Mouse (Mus musculus): ENCODE data around the gene Fbxl5. TPM values are rescaled to one million over a fixed set of nuclear protein-coding genes. Genes with fewer than 3 reads are reported as not detected.
A peak's percentile ranks its signal among the peaks of the same experiment; 100 is the strongest.

Fbxl5 gene
- polyA plus RNA-seq, 1 experiment from 2014 or later: 50.3 TPM

- H3K27me3 ChIP-seq (ENCODE audit: control insufficient read depth, insufficient read depth, low read length): no peaks in the 10 kb centered on the region
- H3K4me2 ChIP-seq (ENCODE audit: low read depth, low read length): peak overlapping the region; percentile 91
- ATAC-seq (replicated peaks; ENCODE audit: extremely low read depth, insufficient read depth, low FRiP score): peak; percentile 90
- H3K4me3 ChIP-seq (ENCODE audit: low read length): peak overlapping the region; percentile 80
- H3K9ac ChIP-seq (ENCODE audit: low read length): peak overlapping the region; percentile 98
- H3K4me1 ChIP-seq (ENCODE audit: control insufficient read depth, insufficient read depth, low read length): peaks cover 15% of the 10 kb centered on the region
- peak overlapping the region; percentile 95 for H3K27ac ChIP-seq (ENCODE audit: low read length)
- H3K36me3 ChIP-seq (ENCODE audit: control insufficient read depth, insufficient read depth): no peaks in the 10 kb centered on the region
- H3K9me3 ChIP-seq (replicated peaks; ENCODE audit: control insufficient read depth, low read length): no peaks in the 10 kb centered on the region
- 4% methylated on average over 80 of the region's 82 CpGs for WGBS
These were observed 39.2 kb downstream of the Fbxl5 start for GRCm38 (mm10) chr5:43781977-43782930.

DNA sequence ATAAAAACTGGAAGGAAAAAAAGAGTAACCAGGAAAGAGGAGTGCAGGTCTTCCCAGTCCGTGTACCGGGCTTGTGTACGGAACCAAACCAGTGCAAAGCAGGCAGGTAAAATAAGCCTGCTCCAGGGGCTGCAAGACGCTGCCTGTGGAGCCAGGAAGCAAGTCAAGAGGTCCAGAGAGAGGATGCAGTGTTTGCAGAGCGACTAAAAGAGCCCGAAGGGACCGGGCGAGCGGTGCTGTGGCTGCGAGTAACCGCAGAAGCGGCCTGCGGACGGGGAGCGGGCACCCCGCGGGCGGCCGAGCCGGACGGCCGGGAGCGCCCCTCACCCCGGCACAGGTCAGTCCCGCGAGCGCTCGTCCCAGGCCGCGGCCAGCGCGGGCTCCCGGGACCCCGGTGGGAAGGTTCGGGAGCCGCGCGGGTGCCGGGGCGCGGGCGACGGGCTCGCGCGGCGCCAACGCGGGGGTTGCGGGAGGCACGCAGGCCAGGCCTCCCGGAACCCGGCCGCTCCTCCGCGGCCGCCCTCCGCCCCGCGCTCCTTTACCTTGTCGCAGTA is 39.9 kb downstream of the Fbxl5 start:
- Histone ChIP-seq H3K4me2 (ENCODE audit: low read depth, low read length) (peak overlapping the region; percentile 81), H3K9me3 (replicated peaks; ENCODE audit: control insufficient read depth, low read length) (no peaks in the 10 kb centered on the region), H3K4me1 (ENCODE audit: control insufficient read depth, insufficient read depth, low read length) (peaks cover 21% of the 10 kb centered on the region), H3K27me3 (ENCODE audit: control insufficient read depth, insufficient read depth, low read length) (no peaks in the 10 kb centered on the region), H3K36me3 (ENCODE audit: control insufficient read depth, insufficient read depth) (no peaks in the 10 kb centered on the region), H3K4me3 (ENCODE audit: low read length) (peak overlapping the region; percentile 80), H3K27ac (ENCODE audit: low read length) (peak overlapping the region; percentile 95), H3K9ac (ENCODE audit: low read length) (peak overlapping the region; percentile 98)
- peak; percentile 62 for ATAC-seq (replicated peaks; ENCODE audit: extremely low read depth, insufficient read depth, low FRiP score)
- WGBS: under 1% methylated on average over 42 of the region's 61 CpGs

DNA sequence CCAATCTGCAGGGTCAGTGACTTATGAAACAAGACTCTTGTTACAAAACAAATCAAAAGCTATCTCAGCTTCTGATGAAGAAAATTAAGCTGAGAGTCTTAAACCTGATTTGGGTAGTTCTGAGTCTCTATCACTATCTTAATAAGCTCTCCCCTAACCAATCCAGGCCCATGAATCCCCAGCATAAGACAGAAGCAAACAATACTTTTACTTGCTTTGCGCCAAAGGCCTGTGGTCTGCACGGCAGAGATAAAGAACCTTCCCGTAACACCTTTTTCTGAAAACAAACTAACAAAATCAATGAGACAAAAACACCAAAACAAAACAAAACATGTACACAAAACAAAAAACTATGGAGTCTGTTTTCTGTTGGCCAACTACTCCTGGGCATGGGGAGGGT is 42.9 kb downstream of the Fbxl5 start:
- Histone ChIP-seq H3K4me2 (ENCODE audit: low read depth, low read length) (no peak overlapping the region), H3K27ac (ENCODE audit: low read length) (no peak overlapping the region), H3K4me3 (ENCODE audit: low read length) (no peak overlapping the region), H3K4me1 (ENCODE audit: control insufficient read depth, insufficient read depth, low read length) (peaks cover 24% of the 10 kb centered on the region), H3K36me3 (ENCODE audit: control insufficient read depth, insufficient read depth) (no peaks in the 10 kb centered on the region), H3K9ac (ENCODE audit: low read length) (no peak overlapping the region), H3K9me3 (replicated peaks; ENCODE audit: control insufficient read depth, low read length) (no peaks in the 10 kb centered on the region), H3K27me3 (ENCODE audit: control insufficient read depth, insufficient read depth, low read length) (no peaks in the 10 kb centered on the region)
- WGBS: 94% methylated on average over 3 of the region's 3 CpGs
- no peak for ATAC-seq (replicated peaks; ENCODE audit: extremely low read depth, insufficient read depth, low FRiP score)

GRCm38 (mm10) chr5:43776993-43777392 is 44.4 kb downstream of the Fbxl5 start:
- Histone ChIP-seq H3K4me1 (ENCODE audit: control insufficient read depth, insufficient read depth, low read length) (peaks cover 20% of the 10 kb centered on the region), H3K4me3 (ENCODE audit: low read length) (no peak overlapping the region), H3K36me3 (ENCODE audit: control insufficient read depth, insufficient read depth) (no peaks in the 10 kb centered on the region), H3K9me3 (replicated peaks; ENCODE audit: control insufficient read depth, low read length) (no peaks in the 10 kb centered on the region), H3K27ac (ENCODE audit: low read length) (peak overlapping the region; percentile 26), H3K4me2 (ENCODE audit: low read depth, low read length) (no peak overlapping the region), H3K9ac (ENCODE audit: low read length) (no peak overlapping the region), H3K27me3 (ENCODE audit: control insufficient read depth, insufficient read depth, low read length) (no peaks in the 10 kb centered on the region)
- no peak for ATAC-seq (replicated peaks; ENCODE audit: extremely low read depth, insufficient read depth, low FRiP score)
- WGBS: 17% methylated on average over 1 of the region's 1 CpGs

- Histone ChIP-seq H3K4me2 (ENCODE audit: low read depth, low read length) (peak overlapping the region; percentile 26; the same call in 1 of the 2 replicates), H3K4me1 (ENCODE audit: control insufficient read depth, insufficient read depth, low read length) (peaks cover 20% of the 10 kb centered on the region), H3K27ac (ENCODE audit: low read length) (peak overlapping the region; percentile 26), H3K4me3 (ENCODE audit: low read length) (no peak overlapping the region), H3K9ac (ENCODE audit: low read length) (no peak overlapping the region), H3K27me3 (ENCODE audit: control insufficient read depth, insufficient read depth, low read length) (no peaks in the 10 kb centered on the region), H3K36me3 (ENCODE audit: control insufficient read depth, insufficient read depth) (no peaks in the 10 kb centered on the region), H3K9me3 (replicated peaks; ENCODE audit: control insufficient read depth, low read length) (no peaks in the 10 kb centered on the region)
- peak; percentile 84 for ATAC-seq (replicated peaks; ENCODE audit: extremely low read depth, insufficient read depth, low FRiP score)
These were observed 45.0 kb downstream of the Fbxl5 start for GRCm38 (mm10) chr5:43776407-43776806.

DNA sequence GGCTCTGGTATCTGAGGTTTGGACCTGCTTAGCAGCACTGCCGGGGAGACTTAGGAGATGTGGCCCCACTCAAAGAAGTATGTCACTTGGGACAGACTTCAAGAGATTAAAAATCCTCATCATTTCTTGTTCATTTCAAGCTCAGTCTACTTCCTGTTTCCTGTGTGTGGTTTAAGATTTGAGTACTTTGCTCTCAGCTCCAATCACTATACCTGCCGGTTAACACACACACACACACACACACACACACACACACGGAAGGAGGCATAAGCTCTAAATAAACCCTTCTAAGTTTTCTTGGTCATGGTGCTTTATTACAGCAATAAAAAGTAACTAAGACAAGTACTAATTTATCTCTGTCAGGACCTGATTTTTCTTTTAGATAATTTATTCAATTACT is 49.9 kb downstream of the Fbxl5 start:
- H3K4me3 ChIP-seq (ENCODE audit: low read length): no peak overlapping the region
- no peaks in the 10 kb centered on the region for H3K9me3 ChIP-seq (replicated peaks; ENCODE audit: control insufficient read depth, low read length)
- H3K4me2 ChIP-seq (ENCODE audit: low read depth, low read length): no peak overlapping the region
- ATAC-seq (replicated peaks; ENCODE audit: extremely low read depth, insufficient read depth, low FRiP score): no peak
- peaks cover 3% of the 10 kb centered on the region for H3K4me1 ChIP-seq (ENCODE audit: control insufficient read depth, insufficient read depth, low read length)
- 82% methylated on average over 3 of the region's 3 CpGs for WGBS
- H3K9ac ChIP-seq (ENCODE audit: low read length): no peak overlapping the region
- no peaks in the 10 kb centered on the region for H3K27me3 ChIP-seq (ENCODE audit: control insufficient read depth, insufficient read depth, low read length)
- H3K27ac ChIP-seq (ENCODE audit: low read length): no peak overlapping the region
- H3K36me3 ChIP-seq (ENCODE audit: control insufficient read depth, insufficient read depth): peaks cover 7% of the 10 kb centered on the region

- WGBS: 69% methylated on average over 3 of the region's 3 CpGs
- H3K9me3 ChIP-seq (replicated peaks; ENCODE audit: control insufficient read depth, low read length): no peaks in the 10 kb centered on the region
- H3K27ac ChIP-seq (ENCODE audit: low read length): no peak overlapping the region
- ATAC-seq (replicated peaks; ENCODE audit: extremely low read depth, insufficient read depth, low FRiP score): no peak
- no peak overlapping the region for H3K4me2 ChIP-seq (ENCODE audit: low read depth, low read length)
- no peak overlapping the region for H3K4me3 ChIP-seq (ENCODE audit: low read length)
- H3K4me1 ChIP-seq (ENCODE audit: control insufficient read depth, insufficient read depth, low read length): no peaks in the 10 kb centered on the region
- H3K27me3 ChIP-seq (ENCODE audit: control insufficient read depth, insufficient read depth, low read length): no peaks in the 10 kb centered on the region
- peaks cover 7% of the 10 kb centered on the region for H3K36me3 ChIP-seq (ENCODE audit: control insufficient read depth, insufficient read depth)
- no peak overlapping the region for H3K9ac ChIP-seq (ENCODE audit: low read length)
These were observed 50.7 kb downstream of the Fbxl5 start for GRCm38 (mm10) chr5:43770618-43771354.

DNA sequence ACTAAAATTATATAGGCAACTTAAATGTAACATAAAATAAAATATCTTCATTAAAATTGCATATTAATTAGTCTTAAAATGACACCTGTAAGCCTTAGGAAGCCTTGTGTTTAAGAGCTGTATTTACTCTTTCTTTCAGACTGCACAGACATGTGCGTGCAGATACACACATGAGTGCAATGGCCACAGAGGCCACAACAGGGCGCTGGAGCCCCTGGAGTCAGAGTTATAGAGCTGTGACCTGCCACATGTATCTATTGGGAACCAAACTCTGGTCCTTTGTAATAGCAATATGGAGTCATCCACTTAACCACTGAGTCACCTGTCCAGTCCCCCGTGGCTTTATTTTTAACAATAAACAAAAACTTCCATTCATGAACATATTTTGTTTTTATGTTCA is 72.3 kb downstream of the Fbxl5 start:
- H3K9me3 ChIP-seq (replicated peaks; ENCODE audit: control insufficient read depth, low read length): no peaks in the 10 kb centered on the region
- H3K9ac ChIP-seq (ENCODE audit: low read length): no peak overlapping the region
- no peak overlapping the region for H3K4me2 ChIP-seq (ENCODE audit: low read depth, low read length)
- WGBS: 87% methylated on average over 3 of the region's 3 CpGs
- H3K4me1 ChIP-seq (ENCODE audit: control insufficient read depth, insufficient read depth, low read length): no peaks in the 10 kb centered on the region
- ATAC-seq (replicated peaks; ENCODE audit: extremely low read depth, insufficient read depth, low FRiP score): no peak
- H3K27ac ChIP-seq (ENCODE audit: low read length): no peak overlapping the region
- peaks cover 8% of the 10 kb centered on the region; the same call in 1 of the 2 replicates for H3K36me3 ChIP-seq (ENCODE audit: control insufficient read depth, insufficient read depth)
- H3K27me3 ChIP-seq (ENCODE audit: control insufficient read depth, insufficient read depth, low read length): no peaks in the 10 kb centered on the region
- H3K4me3 ChIP-seq (ENCODE audit: low read length): no peak overlapping the region
